Mouse (Mus musculus): ENCODE measurements at regions not wholly inside any gene's neighbourhood (a gene's known extent, or its start where the extent isn't known, plus 50 kb on each side); places are given as distances from the start of the nearest gene placed in this dataset.

DNA sequence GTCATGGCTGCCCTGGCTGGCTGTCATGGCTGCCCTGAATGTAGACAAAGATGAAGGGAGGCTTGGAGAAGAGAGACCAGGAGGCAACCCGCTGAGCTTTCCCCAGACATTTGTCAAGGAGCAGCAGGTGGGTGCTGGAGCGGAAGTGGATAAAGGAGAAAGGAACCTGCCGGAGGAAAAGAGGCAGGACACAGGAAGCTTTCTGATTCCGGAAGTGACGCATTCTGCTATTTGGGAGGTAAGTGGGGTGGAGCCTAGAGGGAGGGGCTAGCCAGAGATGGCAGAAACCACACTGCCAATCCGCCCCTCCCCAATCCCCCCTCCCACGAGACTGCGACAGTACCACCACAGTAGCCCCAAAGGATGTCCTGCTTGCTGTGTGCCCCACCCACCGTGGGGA is 80.1 kb downstream of the Gm572 start:
- Histone ChIP-seq H3K9me3 (no peaks in the 10 kb centered on the region), H3K36me3 (no peaks in the 10 kb centered on the region), H3K4me1 (peaks cover 14% of the 10 kb centered on the region), H3K27ac (no peak overlapping the region), H3K27me3 (ENCODE audit: insufficient read depth, poor library complexity, severe bottlenecking) (peaks cover 73% of the 10 kb centered on the region), H3K4me3 (no peak overlapping the region)
- no peak for DNase-seq (ENCODE audit: low spot score)
- 75% methylated on average over 9 of the region's 9 CpGs for WGBS

DNA sequence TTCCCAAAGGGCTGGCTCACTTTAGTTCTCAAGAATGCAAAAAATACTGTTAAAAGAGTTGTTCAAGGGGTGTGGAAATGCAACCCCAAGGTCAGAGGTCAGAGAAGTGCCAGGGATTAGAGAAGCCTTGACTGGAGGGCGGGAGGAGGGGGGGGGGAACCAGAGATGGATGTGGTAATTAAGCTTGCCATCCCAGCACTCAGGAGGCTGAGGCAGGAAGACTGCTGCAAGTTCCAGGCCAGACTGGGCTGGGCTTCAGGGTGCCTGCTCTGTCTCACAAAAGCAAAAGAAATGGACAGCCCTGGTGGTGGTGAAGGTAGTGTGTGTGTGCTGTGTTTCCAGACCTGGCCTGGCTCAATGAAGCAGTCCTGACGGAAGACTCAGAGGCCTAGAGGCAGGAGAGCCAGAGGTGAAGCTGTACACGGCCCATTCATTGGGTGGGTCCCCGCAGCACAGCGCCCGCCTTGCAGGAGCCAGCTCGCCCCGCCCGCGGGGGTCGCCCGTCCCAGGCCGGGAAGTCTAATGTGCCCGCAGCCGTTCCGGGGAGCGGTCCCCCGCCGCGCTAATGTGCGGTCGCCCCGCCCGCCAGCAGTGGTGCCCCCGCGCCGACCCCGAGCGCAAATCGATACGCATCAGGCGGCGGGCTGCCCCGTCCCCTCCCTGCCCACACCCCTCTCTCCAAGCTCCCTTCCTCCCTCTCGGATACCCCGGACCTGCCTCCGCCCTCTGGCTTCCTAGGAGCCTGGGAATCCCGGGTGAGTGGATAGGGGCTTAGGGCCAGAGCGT is 80.1 kb upstream of the Casz1 start:
- Histone ChIP-seq H3K4me1 (peaks cover 14% of the 10 kb centered on the region), H3K36me3 (no peaks in the 10 kb centered on the region), H3K4me3 (peak overlapping the region; percentile 64), H3K27me3 (ENCODE audit: insufficient read depth, poor library complexity, severe bottlenecking) (peaks cover 73% of the 10 kb centered on the region), H3K27ac (peak overlapping the region; percentile 78), H3K9me3 (no peaks in the 10 kb centered on the region)
- no peak for DNase-seq (ENCODE audit: low spot score)
- WGBS: 4% methylated on average over 39 of the region's 39 CpGs

DNA sequence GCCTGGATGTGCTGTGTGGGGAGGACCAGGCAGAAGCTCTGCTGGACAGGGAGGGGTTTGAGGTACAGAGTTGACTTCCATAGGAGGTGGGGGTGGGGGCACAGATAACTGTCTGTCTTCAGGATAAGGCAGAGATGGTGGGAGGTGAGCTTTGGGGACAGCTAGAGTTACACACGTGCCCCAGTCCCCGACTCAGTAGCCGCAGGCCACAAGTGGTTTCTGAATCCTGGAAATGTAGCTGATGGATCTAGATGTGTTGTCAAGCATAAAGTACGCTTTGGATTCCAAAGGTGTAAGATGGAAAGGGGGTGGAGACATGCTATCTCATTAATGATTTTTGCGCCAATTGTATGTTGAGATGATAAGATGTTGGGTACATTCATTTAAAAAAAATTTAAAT is 75.4 kb upstream of the Casz1 start:
- peaks cover 49% of the 10 kb centered on the region for H3K27me3 ChIP-seq (ENCODE audit: insufficient read depth, poor library complexity, severe bottlenecking)
- 77% methylated on average over 5 of the region's 5 CpGs for WGBS
- no peak overlapping the region for H3K27ac ChIP-seq

DNA sequence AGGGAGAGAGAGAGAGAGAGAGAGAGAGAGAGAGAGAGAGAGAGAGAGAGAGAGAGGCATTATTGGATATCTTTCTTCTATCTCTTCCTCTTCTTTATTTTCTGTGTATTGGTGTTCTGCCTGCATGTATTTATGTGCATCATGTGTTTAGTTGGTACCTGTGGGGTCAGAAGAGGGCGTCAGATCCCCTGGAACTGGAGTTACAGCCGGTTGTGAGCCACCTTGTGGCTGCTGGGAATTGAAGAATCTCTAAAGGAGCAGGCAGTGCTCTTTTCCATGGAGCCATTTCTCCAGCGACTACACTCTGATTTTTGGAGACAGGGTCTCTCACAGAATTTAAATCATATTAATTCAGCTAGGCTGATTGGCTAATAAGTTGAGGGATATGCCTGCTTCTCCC is 72.6 kb upstream of the Casz1 start:
- 65% methylated on average over 3 of the region's 3 CpGs for WGBS
- peaks cover 32% of the 10 kb centered on the region for H3K27me3 ChIP-seq (ENCODE audit: insufficient read depth, poor library complexity, severe bottlenecking)
- no peak overlapping the region for H3K27ac ChIP-seq
- H3K4me1 ChIP-seq: peaks cover 27% of the 10 kb centered on the region
- DNase-seq (ENCODE audit: low spot score): no peak
- no peak overlapping the region for H3K4me3 ChIP-seq
- no peaks in the 10 kb centered on the region for H3K36me3 ChIP-seq
- H3K9me3 ChIP-seq: no peaks in the 10 kb centered on the region

More for the DNA sequence above, 75.4 kb upstream of the Casz1 start:
- H3K4me1 ChIP-seq: peaks cover 8% of the 10 kb centered on the region
- no peaks in the 10 kb centered on the region for H3K36me3 ChIP-seq
- no peak overlapping the region for H3K4me3 ChIP-seq
- H3K9me3 ChIP-seq: no peaks in the 10 kb centered on the region
- DNase-seq (ENCODE audit: low spot score): no peak

DNA sequence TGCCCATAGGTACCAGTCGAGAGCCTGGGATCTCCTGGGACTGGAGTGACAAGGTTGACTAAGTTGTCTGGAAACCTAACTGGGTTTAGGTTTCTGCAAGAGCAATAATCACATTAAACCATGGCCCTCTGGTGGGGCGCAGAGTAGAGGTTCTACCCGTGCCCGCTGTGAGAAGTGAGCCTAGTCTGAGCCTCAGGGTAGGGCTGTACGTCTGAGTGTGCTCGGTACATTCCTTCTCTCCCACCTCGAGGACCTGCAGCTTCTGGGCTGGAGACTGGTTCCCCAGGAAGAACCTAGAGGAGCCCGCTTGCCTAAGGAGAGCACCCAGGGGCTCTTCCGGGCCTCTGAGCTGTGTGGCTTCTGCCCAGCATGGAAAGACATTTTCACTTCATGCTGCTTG is 70.2 kb upstream of the Casz1 start:
- no peaks in the 10 kb centered on the region for H3K36me3 ChIP-seq
- no peak for DNase-seq (ENCODE audit: low spot score)
- H3K27me3 ChIP-seq (ENCODE audit: insufficient read depth, poor library complexity, severe bottlenecking): peaks cover 46% of the 10 kb centered on the region; the same call in 1 of the 2 replicates
- no peak overlapping the region for H3K4me3 ChIP-seq
- H3K27ac ChIP-seq: peak overlapping the region; percentile 73; the same call in 1 of the 2 replicates
- 79% methylated on average over 9 of the region's 9 CpGs for WGBS
- no peaks in the 10 kb centered on the region for H3K9me3 ChIP-seq
- H3K4me1 ChIP-seq: peaks cover 44% of the 10 kb centered on the region

DNA sequence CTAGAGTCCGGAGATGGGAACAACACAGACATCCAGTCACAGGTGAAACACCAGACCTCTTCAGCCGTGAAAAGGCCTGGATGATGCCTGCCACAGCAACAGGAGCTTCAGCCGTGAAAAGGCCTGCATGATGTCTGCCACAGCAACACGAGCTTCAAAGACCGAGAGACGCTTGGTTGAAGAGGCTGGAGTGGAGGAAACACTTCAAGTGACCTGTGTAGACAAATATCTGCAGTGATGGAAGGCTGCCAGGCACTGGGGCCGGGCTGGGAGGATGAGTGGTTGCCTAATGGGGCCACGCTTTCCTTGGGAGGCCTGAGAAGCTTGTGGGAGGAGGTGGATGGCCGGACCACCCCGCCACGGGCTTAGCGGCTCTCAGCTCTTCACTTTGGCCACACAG is 69.7 kb upstream of the Casz1 start:
- no peak for DNase-seq (ENCODE audit: low spot score)
- Histone ChIP-seq H3K4me3 (peak overlapping the region; percentile 17; the same call in 1 of the 2 replicates), H3K4me1 (peaks cover 49% of the 10 kb centered on the region), H3K27ac (peak overlapping the region; percentile 73), H3K27me3 (ENCODE audit: insufficient read depth, poor library complexity, severe bottlenecking) (peaks cover 51% of the 10 kb centered on the region; the same call in 1 of the 2 replicates), H3K9me3 (no peaks in the 10 kb centered on the region), H3K36me3 (no peaks in the 10 kb centered on the region)
- WGBS: 43% methylated on average over 12 of the region's 12 CpGs

DNA sequence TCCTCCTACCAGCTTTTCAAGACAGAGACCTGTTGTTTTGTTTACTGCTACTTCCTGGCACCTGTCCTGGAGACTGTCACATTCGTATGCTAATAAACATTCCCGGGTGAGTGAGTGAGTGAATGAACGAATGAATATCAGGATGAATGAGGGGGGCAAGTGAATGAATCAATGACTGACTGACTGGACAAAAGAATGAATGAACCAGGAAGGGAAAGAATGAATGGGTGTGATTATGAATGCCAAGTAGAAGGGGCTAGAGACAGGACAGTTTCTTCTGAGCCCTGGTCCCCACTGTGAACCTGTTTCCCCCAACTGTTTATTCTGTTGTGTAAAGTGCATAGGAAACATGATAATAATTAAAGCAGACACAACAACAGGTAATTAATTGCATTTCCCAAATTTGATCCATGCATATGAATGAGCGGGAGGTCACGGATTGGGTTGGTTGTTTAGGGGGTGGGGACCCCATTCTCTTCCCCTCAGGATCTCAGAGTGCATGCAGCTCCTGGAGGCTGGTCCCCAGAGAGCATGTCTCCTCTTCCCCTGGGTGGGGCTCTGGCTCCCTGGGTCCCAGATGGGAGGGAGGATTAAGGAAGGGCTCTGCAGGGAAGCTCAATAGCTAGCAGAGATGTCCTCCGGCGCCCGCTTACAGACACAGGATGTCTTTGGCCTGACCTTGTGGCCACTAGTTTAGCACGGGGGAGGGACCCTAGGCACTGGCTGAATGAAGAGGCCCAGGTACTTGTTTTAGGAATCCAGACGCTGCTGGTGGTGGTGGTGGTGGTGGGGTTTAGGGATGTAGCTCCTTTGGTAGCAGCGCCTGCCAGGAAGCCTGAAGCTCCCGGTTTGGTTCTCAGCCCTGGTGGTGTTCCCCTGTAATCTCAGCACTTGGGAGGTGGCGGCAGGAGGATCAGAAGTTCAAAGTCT is 65.4 kb upstream of the Casz1 start:
- Histone ChIP-seq H3K27me3 (ENCODE audit: insufficient read depth, poor library complexity, severe bottlenecking) (peaks cover 63% of the 10 kb centered on the region), H3K4me3 (peak overlapping the region; percentile 25), H3K4me1 (peaks cover 69% of the 10 kb centered on the region), H3K9me3 (no peaks in the 10 kb centered on the region), H3K36me3 (no peaks in the 10 kb centered on the region), H3K27ac (peak overlapping the region; percentile 70)
- DNase-seq (ENCODE audit: low spot score): no peak
- WGBS: 27% methylated on average over 13 of the region's 13 CpGs

DNA sequence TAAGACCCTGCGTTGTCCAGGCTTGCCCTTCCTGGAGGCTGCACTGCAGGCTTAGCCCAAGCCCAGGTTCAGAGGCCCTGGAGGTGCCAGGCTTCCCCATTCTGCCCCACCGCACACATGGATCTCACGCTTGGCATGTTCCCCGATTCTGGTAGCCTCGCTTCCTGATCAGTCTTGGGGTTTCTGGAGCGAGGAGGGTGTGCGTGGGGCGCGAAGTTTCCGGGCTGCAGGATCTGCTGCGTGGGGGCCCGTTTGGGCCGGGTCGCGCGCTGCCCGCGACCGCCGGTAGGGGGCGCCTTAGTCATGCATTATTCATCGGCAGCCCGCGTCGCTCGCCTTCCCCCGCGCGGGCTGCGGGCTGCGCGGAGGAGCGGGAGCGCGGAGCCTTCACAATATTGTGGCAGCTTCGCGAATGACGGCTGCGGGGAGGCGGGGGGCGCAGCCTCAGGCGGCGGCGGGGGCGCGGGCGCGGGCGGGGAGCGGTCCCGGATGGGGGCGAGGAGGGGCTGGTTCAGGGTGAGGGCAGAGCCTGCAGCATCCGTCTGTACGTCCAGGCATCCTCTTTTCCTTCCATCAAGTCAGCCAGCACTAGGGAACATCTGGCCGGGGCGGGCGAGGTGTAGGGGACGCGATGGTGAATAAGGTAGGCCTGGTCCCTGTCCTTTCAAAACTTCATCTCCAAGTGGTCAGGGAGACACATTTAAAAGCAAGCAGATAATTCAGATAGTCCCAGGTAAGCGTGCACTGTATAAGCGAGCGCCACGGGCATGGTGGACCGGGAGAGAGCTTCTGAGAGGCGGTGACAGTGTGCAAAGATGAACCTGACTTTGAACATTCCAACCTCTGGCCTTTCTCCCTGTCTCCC is 61.4 kb upstream of the Casz1 start:
- Histone ChIP-seq H3K4me1 (peaks cover 60% of the 10 kb centered on the region), H3K9me3 (no peaks in the 10 kb centered on the region), H3K4me3 (peak overlapping the region; percentile 68), H3K36me3 (no peaks in the 10 kb centered on the region), H3K27ac (peak overlapping the region; percentile 89), H3K27me3 (ENCODE audit: insufficient read depth, poor library complexity, severe bottlenecking) (peaks cover 50% of the 10 kb centered on the region)
- WGBS: 4% methylated on average over 58 of the region's 65 CpGs
- no peak for DNase-seq (ENCODE audit: low spot score)

DNA sequence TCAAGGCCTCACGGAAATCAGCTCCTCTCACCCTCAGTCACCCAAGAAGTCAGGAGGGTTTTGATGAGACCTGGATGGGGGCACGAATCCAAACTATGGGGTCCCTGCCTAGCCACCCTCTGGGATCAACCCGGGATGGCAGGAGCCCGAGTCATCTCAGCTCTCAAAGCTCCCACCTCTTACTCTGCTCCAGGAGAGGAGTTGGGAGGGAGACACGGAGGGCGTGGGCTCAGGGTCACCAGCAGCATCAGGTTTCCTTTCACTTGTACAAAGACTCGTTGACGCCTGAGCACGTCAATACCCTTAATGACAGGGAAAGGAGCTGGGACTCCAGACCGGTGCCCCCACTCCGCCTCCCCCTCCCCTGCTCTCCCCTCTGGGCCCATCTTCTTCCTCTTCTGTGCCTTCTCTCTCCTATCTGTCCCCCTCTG is 60.8 kb upstream of the Casz1 start:
- no peaks in the 10 kb centered on the region for H3K9me3 ChIP-seq
- H3K27ac ChIP-seq: peak overlapping the region; percentile 89; the same call in 1 of the 2 replicates
- 15% methylated on average over 11 of the region's 11 CpGs for WGBS
- no peak for DNase-seq (ENCODE audit: low spot score)
- H3K27me3 ChIP-seq (ENCODE audit: insufficient read depth, poor library complexity, severe bottlenecking): peaks cover 44% of the 10 kb centered on the region
- no peaks in the 10 kb centered on the region for H3K36me3 ChIP-seq
- peak overlapping the region; percentile 68 for H3K4me3 ChIP-seq
- H3K4me1 ChIP-seq: peaks cover 63% of the 10 kb centered on the region

DNA sequence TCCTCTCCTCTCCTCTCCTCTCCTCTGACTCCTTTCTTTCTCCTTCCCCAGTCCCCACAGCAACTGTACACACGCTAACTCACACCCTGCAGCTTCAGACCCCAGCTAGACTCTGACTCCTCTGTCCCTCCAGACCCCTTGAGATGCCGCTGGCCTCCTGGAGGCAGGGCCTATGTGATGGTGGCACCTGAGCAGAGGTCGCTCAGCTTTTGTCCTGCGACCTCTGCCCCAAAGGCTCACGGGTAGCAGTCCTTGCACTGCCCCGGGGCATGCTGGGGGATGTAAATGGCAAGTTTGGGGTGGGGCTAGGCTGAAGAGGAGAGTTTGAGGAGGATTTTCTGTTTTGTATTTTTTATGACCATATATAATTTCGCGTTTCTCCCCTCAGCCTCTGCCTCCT is 60.2 kb upstream of the Casz1 start:
- Histone ChIP-seq H3K9me3 (no peaks in the 10 kb centered on the region), H3K4me1 (peaks cover 65% of the 10 kb centered on the region), H3K36me3 (no peaks in the 10 kb centered on the region), H3K27ac (peak overlapping the region; percentile 56; the same call in 1 of the 2 replicates), H3K4me3 (no peak overlapping the region), H3K27me3 (ENCODE audit: insufficient read depth, poor library complexity, severe bottlenecking) (peaks cover 44% of the 10 kb centered on the region)
- no peak for DNase-seq (ENCODE audit: low spot score)
- WGBS: 58% methylated on average over 8 of the region's 8 CpGs

DNA sequence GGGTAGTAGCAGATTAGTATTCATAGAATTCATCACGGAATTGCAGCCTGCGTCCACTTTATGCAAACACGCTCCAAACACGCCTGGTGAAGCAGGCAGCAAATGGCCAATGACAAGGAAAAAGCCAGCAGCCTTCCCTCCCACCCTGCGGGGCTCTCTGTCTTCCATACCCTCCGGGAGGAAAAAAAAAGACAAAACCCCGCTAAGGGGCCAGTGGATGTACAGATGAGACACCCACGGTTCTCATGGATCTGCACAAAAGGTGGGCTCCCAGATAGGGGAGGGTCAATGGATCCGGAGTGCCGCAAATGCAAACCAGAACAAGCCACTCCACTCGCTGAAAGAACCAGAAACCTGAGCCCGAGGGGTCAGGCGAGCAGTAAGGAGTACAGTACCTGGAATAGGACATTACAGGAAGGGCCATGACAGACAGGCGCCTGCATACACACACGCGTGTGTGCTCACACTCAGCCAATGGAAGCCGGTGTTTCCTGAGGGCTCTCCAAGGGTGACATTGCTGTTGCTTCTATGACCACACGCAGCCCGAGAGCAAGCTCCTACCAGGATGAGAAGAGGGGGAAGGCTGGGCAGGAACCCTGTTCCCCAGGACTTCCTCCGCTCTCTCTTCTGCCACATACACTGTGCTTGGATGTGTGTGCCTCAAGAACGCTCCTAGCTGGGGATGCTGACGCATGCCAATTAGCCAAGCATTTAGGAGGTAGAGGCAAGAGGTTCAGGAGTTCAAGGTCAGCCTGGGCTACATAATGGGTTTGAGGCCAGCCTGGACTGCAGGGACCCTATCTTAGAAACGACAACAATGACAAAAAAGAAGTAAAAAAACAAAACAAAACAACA is 57.5 kb upstream of the Casz1 start:
- no peak for DNase-seq (ENCODE audit: low spot score)
- H3K9me3 ChIP-seq: no peaks in the 10 kb centered on the region
- no peaks in the 10 kb centered on the region for H3K36me3 ChIP-seq
- H3K4me3 ChIP-seq: peak overlapping the region; percentile 31
- H3K27me3 ChIP-seq (ENCODE audit: insufficient read depth, poor library complexity, severe bottlenecking): peaks cover 35% of the 10 kb centered on the region
- 43% methylated on average over 23 of the region's 23 CpGs for WGBS
- H3K4me1 ChIP-seq: peaks cover 78% of the 10 kb centered on the region
- H3K27ac ChIP-seq: peak overlapping the region; percentile 84

DNA sequence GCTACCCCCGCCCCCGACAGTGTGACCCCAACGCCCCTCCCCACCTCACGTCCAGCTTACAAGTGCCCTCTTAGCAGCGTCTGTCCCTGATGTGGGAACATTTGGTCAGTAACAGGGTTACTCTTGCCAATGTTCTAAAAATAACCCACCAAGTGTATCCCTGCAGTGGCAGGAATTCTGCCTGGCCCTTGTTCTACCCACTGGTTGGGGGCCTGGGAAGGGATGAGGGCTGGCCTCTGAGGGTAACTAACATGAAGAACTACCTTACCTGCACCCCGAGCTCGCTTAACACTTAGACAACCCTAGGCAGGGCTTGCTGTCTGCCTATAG is 56.9 kb upstream of the Casz1 start:
- WGBS: 47% methylated on average over 7 of the region's 7 CpGs
- Histone ChIP-seq H3K27ac (peak overlapping the region; percentile 84), H3K9me3 (no peaks in the 10 kb centered on the region), H3K27me3 (ENCODE audit: insufficient read depth, poor library complexity, severe bottlenecking) (peaks cover 35% of the 10 kb centered on the region), H3K36me3 (no peaks in the 10 kb centered on the region), H3K4me1 (peaks cover 84% of the 10 kb centered on the region), H3K4me3 (no peak overlapping the region)
- no peak for DNase-seq (ENCODE audit: low spot score)
